Mouse (Mus musculus) liver, embryonic 13.5 days (tissue): ENCODE measurements at regions not wholly inside any gene's neighbourhood (a gene's known extent, or its start where the extent isn't known, plus 50 kb on each side); places are given as distances from the start of the nearest gene placed in this dataset.

Source experiments
- ATAC-seq: fragments of 200-750 bp; cut with Nextera tagmentation; 2 replicates; pipeline ENCODE4 v1.8.0; 2017; ENCODE audit warnings: low read depth, mild to moderate bottlenecking, moderate number of reproducible peaks, moderate library complexity
- DNase-seq: peaks from one replicate; pipeline ENCODE4 v3.0.0; 2022
- H3K27ac ChIP-seq: fragments of 300-500 bp; sonication (generic); 2 replicates; pipeline ENCODE4 v1.5.1; 2015; ENCODE audit warnings: moderate library complexity, mild to moderate bottlenecking, inconsistent platforms
- H3K27me3 ChIP-seq: fragments of 300-500 bp; sonication (generic); 2 replicates; pipeline ENCODE4 v1.6.1; 2015; ENCODE audit warnings: mild to moderate bottlenecking, inconsistent platforms
- H3K36me3 ChIP-seq: fragments of 300-500 bp; sonication (generic); 2 replicates; pipeline ENCODE4 v1.6.1; 2015; ENCODE audit warnings: mild to moderate bottlenecking, inconsistent platforms
- H3K4me1 ChIP-seq: fragments of 300-500 bp; sonication (generic); replicated peaks from 2 replicates; pipeline ENCODE4 v1.6.1; 2015; ENCODE audit warnings: inconsistent platforms
- H3K4me2 ChIP-seq: fragments of 300-500 bp; sonication (generic); 2 replicates; pipeline ENCODE4 v1.6.1; 2015; ENCODE audit warnings: inconsistent platforms, mild to moderate bottlenecking, moderate library complexity
- H3K4me3 ChIP-seq: fragments of 300-500 bp; sonication (generic); replicated peaks from 2 replicates; pipeline ENCODE4 v1.5.1; 2015; ENCODE audit warnings: mild to moderate bottlenecking, inconsistent platforms
- H3K9ac ChIP-seq: fragments of 300-500 bp; sonication (generic); 2 replicates; pipeline ENCODE4 v1.6.1; 2015; ENCODE audit warnings: mild to moderate bottlenecking, inconsistent platforms
- H3K9me3 ChIP-seq: fragments of 300-500 bp; sonication (generic); replicated peaks from 2 replicates; pipeline ENCODE4 v1.6.1; 2016; ENCODE audit warnings: inconsistent platforms
- WGBS: fragments of 180-500 bp; shearing (Covaris S2); methylation state at CpG from one replicate; pipeline ENCODE4 v1.1.7; 2015; ENCODE audit not compliant: insufficient replicate concordance; 5-methylcytosine and 5-hydroxymethylcytosine counted together

DNA sequence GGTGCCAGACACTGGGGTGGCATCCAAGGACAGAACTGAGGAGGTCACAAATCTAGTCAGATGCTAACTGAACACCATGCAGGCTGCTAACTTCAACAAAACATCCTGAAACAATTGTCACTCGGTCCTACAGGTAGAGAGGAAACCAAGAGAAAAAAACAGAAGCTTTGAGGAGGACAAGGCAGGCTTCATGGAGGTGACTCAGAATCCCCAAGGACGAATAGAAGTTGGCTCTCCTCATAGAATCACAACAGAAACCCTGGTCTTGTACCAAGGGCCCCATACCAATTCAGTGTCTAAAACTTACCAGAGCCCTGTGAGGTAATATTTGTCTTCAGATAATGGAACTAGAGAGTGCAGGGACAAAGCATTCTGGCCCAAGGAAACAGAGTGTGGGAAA is 206.1 kb upstream of the Tle3 start:
- Histone ChIP-seq H3K4me2 (no peak overlapping the region), H3K9ac (no peak overlapping the region), H3K9me3 (no peaks in the 10 kb centered on the region), H3K27me3 (peaks cover 3% of the 10 kb centered on the region; the same call in 1 of the 2 replicates), H3K27ac (no peak overlapping the region), H3K4me1 (0 out of 2 replicates have a peak, but pooled peaks cover 3% of the 10 kb centered on the region), H3K4me3 (no peak overlapping the region), H3K36me3 (no peaks in the 10 kb centered on the region)
- ATAC-seq (no peak), DNase-seq (no peak)
- 40% methylated on average over 2 of the region's 2 CpGs for WGBS

DNA sequence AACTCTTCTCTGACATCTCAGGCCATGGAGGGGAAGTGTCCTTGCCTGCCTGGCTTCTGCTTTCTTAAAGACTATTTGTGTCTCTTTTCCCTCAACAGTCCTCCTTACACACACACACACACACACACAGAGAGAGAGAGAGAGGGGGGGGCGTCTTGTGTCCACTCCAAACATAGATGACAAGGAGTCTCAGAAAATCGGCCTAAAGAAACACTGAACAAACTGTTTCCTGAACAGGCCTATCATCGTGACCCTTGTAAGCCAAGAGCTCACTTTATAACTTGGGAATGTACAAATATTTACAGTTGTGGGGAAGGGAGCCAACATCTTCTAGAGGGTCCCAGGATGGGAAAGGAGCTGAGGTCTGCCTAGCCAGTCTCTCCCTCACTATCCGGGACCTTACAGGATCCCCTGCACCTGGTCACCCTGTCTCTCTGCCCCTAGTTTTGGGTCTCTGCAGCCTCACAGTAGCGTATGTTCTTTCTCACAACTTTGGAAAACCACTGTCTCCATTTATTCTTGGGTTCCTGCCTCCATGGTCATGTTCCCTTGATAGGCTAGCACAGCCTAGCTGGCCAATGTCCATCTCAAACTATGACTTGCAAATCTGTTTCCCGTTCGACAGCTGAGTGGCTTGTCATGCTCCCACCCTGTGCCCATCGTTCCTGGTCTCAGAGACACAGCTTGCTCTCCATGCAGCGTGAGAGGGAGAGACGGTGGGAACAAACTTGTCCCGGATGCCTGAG is 204.9 kb upstream of the Tle3 start:
- Histone ChIP-seq H3K4me3 (no peak overlapping the region), H3K27me3 (peaks cover 3% of the 10 kb centered on the region; the same call in 1 of the 2 replicates), H3K27ac (no peak overlapping the region), H3K4me1 (0 out of 2 replicates have a peak, but pooled peaks cover 3% of the 10 kb centered on the region), H3K36me3 (no peaks in the 10 kb centered on the region), H3K9ac (no peak overlapping the region), H3K9me3 (no peaks in the 10 kb centered on the region), H3K4me2 (no peak overlapping the region)
- WGBS = 59% methylated on average over 11 of the region's 11 CpGs
- ATAC-seq (no peak), DNase-seq (no peak)

DNA sequence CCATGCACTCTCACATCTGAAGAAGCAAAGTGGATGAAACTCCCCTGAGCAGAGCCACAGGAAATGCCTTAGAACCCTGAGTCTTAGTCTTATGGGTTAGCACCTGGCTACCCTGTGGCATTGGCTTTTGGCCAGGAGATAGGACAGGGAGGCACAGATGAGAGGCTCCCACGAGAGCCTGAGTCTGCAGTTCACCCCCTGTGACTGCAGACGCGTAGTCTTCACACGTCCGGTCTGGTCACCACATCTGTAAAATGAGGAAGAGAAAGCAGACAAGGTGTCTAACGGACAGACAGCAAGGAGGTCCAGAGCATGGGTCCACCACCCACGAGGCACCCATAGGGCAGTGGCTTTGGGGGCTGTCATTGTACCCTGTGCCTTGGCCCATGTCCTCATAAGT is 203.2 kb upstream of the Tle3 start:
- 0 out of 2 replicates have a peak, but pooled peaks cover 3% of the 10 kb centered on the region for H3K4me1 ChIP-seq
- H3K27me3 ChIP-seq = no peaks in the 10 kb centered on the region; the same call in 1 of the 2 replicates
- no peak overlapping the region for H3K9ac ChIP-seq
- H3K4me3 ChIP-seq = no peak overlapping the region
- WGBS = 46% methylated on average over 7 of the region's 7 CpGs
- no peak overlapping the region for H3K4me2 ChIP-seq
- H3K27ac ChIP-seq = no peak overlapping the region
- no peaks in the 10 kb centered on the region for H3K36me3 ChIP-seq
- DNase-seq (no peak), ATAC-seq (no peak)
- no peaks in the 10 kb centered on the region for H3K9me3 ChIP-seq

DNA sequence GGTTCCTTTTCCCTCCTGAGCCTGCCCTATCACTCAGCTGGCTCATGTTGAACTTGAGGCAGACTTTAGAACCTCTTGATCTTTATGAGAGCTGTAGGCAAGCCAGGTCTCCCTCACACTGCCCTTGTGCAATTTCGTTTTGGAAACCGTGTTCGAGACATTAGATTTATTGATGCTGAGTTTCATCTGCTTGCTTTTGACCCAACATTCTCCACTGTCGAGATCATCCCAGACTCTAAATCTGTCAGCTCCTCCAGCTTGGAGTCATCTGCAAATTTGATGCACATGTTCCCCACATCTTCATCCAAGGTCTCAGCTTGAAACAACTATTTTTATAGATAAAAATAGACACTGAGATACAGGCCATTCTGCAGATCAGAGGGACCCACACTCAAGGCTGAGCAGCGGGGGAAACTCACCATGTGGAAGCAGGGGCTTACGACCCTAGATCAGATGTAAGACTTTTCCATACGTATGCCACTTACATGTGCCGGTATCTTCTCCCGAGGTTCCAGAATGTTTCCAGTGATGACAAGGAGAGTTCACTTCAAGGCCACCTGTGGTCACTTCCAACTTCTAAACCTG is 202.6 kb upstream of the Tle3 start:
- Histone ChIP-seq H3K27ac (no peak overlapping the region), H3K36me3 (no peaks in the 10 kb centered on the region), H3K4me3 (no peak overlapping the region), H3K4me1 (0 out of 2 replicates have a peak, but pooled peaks cover 3% of the 10 kb centered on the region), H3K9ac (no peak overlapping the region), H3K9me3 (no peaks in the 10 kb centered on the region), H3K4me2 (no peak overlapping the region), H3K27me3 (no peaks in the 10 kb centered on the region; the same call in 1 of the 2 replicates)
- no peak for ATAC-seq
- 70% methylated on average over 9 of the region's 9 CpGs for WGBS
- DNase-seq = no peak

DNA sequence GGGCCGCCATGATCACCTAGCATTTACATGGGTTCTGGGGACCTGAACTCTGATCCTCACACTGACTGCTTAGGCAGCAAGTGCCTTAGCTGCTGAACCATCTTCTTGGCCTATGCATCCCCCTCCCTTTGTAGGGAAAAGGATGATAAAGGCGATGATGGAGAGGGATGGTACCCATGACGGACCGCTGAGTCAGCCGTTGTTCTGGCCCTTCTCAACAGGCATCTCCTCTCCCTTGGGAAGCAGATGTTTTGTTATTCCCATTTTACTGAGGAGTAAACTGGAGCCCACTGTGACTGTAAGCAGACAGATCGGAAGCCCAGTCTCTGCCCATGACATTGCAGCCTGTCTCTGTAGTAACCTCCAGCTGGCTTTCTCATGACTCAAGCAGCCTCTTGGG is 201.2 kb upstream of the Tle3 start:
- DNase-seq (no peak), ATAC-seq (no peak)
- no peaks in the 10 kb centered on the region for H3K36me3 ChIP-seq
- no peak overlapping the region for H3K27ac ChIP-seq
- no peak overlapping the region for H3K4me2 ChIP-seq
- H3K4me1 ChIP-seq = 0 out of 2 replicates have a peak, but pooled peaks cover 3% of the 10 kb centered on the region
- 84% methylated on average over 6 of the region's 6 CpGs for WGBS
- H3K9ac ChIP-seq = no peak overlapping the region
- H3K9me3 ChIP-seq = no peaks in the 10 kb centered on the region
- no peaks in the 10 kb centered on the region for H3K27me3 ChIP-seq
- H3K4me3 ChIP-seq = no peak overlapping the region

DNA sequence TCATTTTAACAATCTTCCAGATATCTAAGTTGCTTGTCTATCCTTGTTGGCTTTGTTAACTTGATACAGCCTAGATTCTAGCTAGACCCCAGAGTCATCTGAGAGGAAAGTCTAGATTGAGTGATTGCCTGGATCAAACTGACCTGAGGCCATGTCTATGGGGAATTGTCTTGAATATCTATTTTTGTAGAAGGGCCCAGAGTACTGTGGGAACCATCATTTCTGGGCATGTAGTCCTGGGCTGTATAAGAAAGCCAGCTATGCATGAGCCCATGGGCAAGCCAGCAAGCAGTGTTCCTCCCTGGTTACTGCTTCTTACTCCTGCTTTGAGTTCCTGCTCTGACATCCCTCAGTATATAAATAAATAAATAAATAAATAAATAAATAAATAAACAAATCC is 199.7 kb upstream of the Tle3 start:
- ATAC-seq = no peak
- Histone ChIP-seq H3K4me1 (no peaks in the 10 kb centered on the region), H3K9me3 (no peaks in the 10 kb centered on the region), H3K27me3 (no peaks in the 10 kb centered on the region), H3K4me2 (no peak overlapping the region), H3K4me3 (no peak overlapping the region), H3K36me3 (no peaks in the 10 kb centered on the region), H3K9ac (no peak overlapping the region), H3K27ac (no peak overlapping the region)
- no peak for DNase-seq

DNA sequence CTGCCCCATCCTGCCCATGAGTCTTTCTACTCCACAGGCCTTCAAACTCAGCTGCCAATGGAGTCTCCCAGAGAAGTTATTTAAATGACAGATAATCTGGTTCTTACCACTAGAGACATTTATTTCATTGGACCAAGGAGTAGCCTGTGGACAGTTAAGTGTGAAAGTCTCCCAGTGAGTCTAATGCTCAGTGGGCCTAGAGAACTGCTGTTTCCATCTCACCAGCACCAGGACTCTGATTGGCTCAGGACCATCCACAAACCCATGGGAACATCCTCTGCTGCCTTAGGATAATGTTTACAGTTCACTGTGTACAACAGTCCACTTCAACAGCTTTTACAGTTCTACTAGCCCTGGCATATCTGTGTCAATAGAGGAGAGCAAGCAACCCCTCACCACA is 198.6 kb upstream of the Tle3 start:
- Histone ChIP-seq H3K4me3 (no peak overlapping the region), H3K27ac (no peak overlapping the region), H3K4me1 (no peaks in the 10 kb centered on the region), H3K27me3 (0 out of 2 replicates have a peak, but pooled peaks cover under 1% of the 10 kb centered on the region), H3K36me3 (no peaks in the 10 kb centered on the region), H3K9me3 (no peaks in the 10 kb centered on the region), H3K9ac (no peak overlapping the region), H3K4me2 (no peak overlapping the region)
- ATAC-seq (no peak), DNase-seq (no peak)

DNA sequence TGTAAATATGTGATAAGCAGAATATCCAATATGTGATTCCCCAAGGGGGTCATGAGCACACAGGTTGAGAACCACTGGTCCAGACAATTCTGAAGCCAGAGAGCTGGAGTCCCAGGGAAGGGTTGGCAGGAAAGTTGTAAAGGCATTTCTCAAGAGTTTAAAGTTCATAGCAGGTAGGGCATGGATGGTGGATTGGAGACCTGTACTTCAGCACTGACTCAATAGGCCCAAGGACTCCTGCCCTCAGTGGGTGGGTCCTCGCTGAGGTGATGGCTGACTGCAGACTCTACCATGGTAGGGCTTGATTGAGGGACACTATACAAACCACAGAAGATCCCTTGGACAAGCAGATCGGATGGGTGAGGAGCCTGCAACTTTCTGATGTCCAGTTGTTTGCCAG is 196.8 kb upstream of the Tle3 start:
- H3K9me3 ChIP-seq = no peaks in the 10 kb centered on the region
- no peak overlapping the region for H3K9ac ChIP-seq
- no peaks in the 10 kb centered on the region for H3K36me3 ChIP-seq
- ATAC-seq = no peak
- 0 out of 2 replicates have a peak, but pooled peaks cover 4% of the 10 kb centered on the region for H3K27me3 ChIP-seq
- 51% methylated on average over 2 of the region's 2 CpGs for WGBS
- H3K4me2 ChIP-seq = no peak overlapping the region
- no peak overlapping the region for H3K4me3 ChIP-seq
- DNase-seq = no peak
- H3K4me1 ChIP-seq = no peaks in the 10 kb centered on the region
- H3K27ac ChIP-seq = no peak overlapping the region

DNA sequence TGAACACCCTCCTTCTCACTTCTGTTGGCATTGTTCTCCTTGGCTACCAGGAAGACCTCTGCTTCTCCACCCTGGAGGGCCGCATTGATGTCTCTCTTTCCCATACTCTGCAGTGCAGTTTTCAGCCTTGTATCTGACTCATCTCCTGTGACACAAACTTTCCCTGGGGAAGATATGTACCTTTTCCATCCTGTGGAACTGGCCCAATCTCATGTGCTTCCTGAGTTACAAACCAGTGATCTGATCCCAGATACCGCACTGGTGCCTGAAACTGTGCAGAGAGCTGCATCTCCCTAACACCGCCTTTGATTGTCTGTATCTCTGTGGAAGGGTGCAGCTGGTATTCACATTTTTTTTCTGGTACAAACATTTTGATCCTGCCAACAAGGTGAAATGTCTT is 195.3 kb upstream of the Tle3 start:
- DNase-seq (no peak), ATAC-seq (no peak)
- Histone ChIP-seq H3K36me3 (no peaks in the 10 kb centered on the region), H3K27me3 (0 out of 2 replicates have a peak, but pooled peaks cover 4% of the 10 kb centered on the region), H3K9me3 (no peaks in the 10 kb centered on the region), H3K27ac (no peak overlapping the region), H3K9ac (no peak overlapping the region), H3K4me3 (no peak overlapping the region), H3K4me1 (no peaks in the 10 kb centered on the region), H3K4me2 (no peak overlapping the region)
- WGBS = 81% methylated on average over 3 of the region's 3 CpGs

DNA sequence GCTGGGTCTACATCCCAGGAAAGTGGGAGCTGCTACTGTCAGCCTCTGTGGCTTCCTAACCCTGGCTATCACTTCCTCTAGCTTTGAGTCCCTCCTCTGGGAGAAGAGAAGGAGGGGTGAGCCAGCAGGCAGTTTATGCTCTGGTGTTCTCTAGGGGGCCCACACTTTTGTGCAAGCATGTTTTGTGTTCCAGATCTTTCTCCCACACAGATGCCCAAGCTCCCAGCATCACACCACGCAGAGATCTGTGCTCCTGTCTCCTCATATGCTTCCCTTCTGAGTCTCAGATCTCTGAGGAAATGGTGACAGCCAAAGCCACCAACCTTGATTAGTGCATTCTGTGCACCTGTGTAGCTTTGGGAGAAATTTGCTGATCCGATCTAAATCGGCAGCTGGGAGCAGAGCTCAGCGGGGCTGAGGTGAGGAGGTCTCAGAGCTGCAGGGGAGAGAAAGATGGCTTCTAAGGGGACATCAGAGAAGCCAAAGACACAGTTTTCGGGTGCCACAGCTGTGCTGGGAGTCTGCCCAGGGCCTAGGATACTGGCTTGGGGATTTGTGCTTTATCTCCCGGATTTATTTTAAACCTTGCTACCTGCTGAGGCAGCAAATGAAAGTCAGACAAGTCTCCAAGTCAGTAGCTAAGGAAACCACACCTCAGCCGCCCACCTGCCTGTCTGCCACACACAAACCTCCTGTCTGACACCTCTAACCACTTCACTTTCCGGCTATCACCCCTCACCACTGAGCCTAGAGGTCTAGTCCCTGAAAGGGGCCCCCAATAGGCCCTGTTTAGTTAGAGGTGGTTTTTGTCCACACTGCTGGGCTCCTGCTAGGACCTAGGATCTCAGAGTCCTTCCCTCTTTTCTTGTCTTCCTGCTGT is 185.4 kb upstream of the Tle3 start:
- H3K36me3 ChIP-seq = no peaks in the 10 kb centered on the region
- no peak overlapping the region for H3K9ac ChIP-seq
- H3K9me3 ChIP-seq = no peaks in the 10 kb centered on the region
- no peak overlapping the region for H3K4me3 ChIP-seq
- no peak overlapping the region for H3K27ac ChIP-seq
- DNase-seq (no peak), ATAC-seq (no peak)
- no peak overlapping the region for H3K4me2 ChIP-seq
- no peaks in the 10 kb centered on the region for H3K4me1 ChIP-seq
- WGBS = 43% methylated on average over 8 of the region's 8 CpGs
- H3K27me3 ChIP-seq = no peaks in the 10 kb centered on the region

DNA sequence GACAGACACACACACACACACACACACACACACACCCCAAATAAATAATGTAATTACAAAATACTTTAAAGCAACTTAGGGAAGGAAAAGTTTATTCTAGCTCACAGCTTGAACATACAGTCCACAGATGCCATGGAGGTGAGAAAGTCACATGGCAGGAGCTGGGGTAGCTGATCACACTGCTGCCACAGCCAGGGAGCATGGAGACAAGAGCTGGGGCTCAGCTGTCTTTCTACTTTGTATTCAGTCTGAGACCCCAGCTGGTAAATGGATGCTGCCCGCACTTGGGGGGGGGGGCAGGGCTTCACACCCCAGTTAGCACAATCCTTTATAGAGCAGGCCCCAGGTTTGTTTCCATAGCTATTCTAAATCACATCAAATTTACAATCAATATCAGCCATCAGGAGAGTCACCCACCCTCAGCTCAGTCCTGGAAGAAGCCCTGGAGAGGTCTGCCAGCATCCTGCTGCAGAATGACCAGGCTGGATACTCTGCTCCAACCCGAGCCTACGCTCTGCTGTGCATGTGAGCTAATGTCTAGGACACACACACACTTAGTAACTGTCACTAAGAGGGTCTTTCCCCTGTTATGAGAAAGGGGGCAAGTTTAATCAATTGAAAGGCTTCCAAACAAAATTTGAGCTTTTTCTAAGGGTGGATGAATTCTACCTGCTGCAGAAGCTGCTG is 184.3 kb upstream of the Tle3 start:
- Histone ChIP-seq H3K9me3 (no peaks in the 10 kb centered on the region), H3K4me1 (no peaks in the 10 kb centered on the region), H3K9ac (no peak overlapping the region), H3K27ac (no peak overlapping the region), H3K4me3 (no peak overlapping the region), H3K27me3 (no peaks in the 10 kb centered on the region), H3K36me3 (no peaks in the 10 kb centered on the region), H3K4me2 (no peak overlapping the region)
- ATAC-seq (no peak), DNase-seq (no peak)
- WGBS = 63% methylated on average over 3 of the region's 3 CpGs
